Mouse (Mus musculus) embryonic fibroblast, embryonic 13.5 days (primary cell): ENCODE measurements around the gene Fam45a.

Experiments
- CTCF ChIP-seq: IDR thresholded peaks from 2 replicates; pipeline ENCODE4 v1.5.1; 2011; ENCODE audit warnings: mild to moderate bottlenecking, control low read depth, low read length, moderate library complexity, borderline replicate concordance; ENCODE audit not compliant: insufficient read depth
- POLR2A ChIP-seq: IDR thresholded peaks from 2 replicates; pipeline ENCODE4 v1.6.1; 2011; ENCODE audit warnings: low read depth, mild to moderate bottlenecking, control low read depth, low read length, moderate library complexity

DNA sequence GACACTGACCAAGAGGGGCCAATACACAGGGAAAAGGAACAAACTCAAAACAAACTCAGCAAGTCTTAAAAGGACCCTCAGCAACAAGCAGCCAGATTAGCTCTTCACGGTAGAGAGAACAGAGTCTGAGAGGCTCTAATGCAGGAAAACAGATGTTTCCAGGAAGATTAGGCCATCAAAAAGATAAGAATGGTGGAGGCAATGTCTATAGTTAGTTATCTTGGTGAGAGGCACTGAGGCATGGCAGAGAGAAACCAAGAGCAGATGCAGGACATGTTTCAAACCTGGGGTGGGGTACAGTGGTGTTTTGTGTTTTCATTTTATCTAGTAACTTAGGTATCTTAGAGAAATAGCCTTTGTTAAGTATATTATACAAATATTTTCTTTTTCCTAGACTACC lies 60.9 kb downstream of the Fam45a start:
- TF ChIP-seq CTCF (no peak), POLR2A (no peak)
